Mouse (Mus musculus): ENCODE measurements at regions not wholly inside any gene's neighbourhood (a gene's known extent, or its start where the extent isn't known, plus 50 kb on each side); places are given as distances from the start of the nearest gene placed in this dataset.

DNA sequence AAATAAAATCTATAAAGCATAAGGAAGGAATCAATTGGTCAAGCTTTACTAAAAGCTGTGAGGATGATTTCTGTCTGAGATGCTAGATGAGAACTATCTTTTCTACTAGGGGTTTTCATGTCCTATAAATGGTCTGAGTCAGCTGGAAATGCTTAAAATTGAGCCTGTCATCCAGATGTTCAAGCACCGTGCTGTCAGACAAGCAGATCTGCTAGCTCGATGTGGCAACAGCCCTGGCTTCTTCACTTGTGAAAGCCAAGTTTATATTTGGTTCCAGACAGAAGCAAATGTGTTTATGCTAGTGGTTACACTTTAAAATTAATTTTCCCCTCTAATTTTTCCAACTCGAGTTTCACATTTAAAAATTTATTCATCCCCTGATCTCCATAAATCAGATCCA lies 311.7 kb downstream of the Actr3 start:
- DNase-seq: no peak

- DNase-seq: no peak
Observed at GRCm38 (mm10) chr1:125100596-125100995, 334.9 kb downstream of the Actr3 start.

DNA sequence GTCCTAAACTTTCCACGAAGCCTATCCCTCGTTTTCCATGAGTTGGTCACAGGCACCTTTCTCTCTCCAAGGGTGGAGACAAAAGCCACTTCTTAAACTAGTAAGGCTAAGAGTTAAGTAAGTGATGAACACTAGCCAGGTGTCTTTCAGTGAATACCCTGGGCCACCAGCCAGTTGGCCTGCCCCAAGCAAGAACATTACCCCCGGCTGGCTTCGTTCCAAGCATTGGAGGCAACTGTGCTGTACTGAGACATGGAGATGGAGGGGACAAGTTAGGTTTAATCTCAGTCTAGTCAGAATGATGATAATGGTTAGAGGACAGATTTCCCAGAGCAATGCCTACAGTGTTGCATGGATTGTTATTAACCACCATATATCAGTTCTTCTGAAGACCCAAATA lies 350.6 kb downstream of the Actr3 start:
- DNase-seq: peak; percentile 21

DNA sequence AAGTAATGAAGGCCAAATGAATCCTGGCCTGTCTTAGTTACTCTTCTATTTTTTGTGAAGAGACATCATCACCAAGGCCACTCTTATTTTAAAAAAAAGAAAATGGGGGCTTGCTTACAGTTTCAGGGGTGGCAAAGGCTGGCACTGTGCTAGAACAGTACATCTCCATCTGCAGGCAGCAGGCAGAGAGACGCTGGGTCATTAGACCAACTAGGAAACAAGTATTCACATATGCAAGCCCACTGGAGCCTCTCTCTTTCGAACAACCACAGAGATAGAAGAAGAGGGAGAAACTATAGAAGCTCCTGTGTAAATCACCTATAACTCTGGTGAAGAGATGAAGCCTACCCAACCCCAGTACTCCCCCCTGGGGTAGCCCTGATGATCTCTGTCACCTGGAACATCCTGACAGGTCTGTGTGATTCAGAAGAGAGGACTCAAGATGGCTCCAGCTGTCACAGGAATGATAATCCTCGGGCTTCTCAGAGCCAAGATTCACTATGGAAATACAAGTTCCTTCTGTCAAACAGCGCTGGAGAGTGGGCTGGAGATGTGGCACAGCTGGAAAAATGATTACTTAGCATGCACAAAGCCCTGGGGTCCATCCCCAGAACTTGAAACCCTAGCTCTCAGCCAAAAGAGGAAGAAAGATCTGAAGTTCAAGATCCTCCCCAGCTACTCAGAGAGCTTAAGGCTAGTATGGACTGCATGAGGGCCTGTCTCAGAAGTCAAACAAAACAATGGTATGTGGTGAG lies 395.8 kb downstream of the Actr3 start:
- no peak for DNase-seq

GRCm38 (mm10) chr1:125013301-125013700 lies 422.2 kb downstream of the Actr3 start:
- no peak for DNase-seq

DNA sequence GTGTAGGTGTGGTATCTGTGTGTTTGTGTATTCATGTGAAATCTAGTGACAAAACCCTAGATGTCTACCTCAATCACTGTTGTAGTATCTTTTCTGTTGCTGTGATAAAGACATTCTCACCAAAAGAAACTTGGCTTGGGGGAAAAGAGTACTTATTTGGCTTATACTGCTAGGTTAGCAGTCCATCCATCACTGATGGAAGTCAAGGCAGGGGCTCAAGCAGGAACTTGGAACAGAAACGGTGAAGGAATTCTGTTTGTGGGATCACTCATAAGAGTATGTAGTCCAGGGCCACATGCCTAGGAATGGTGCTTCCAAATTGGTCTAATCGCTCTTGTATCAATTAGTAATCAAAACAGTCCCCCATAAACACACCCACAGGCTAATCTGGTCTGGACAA lies 423.6 kb downstream of the Actr3 start:
- no peak for DNase-seq

- no peak for DNase-seq
Observed at GRCm38 (mm10) chr1:124997577-124997976, 437.9 kb downstream of the Actr3 start.

DNA sequence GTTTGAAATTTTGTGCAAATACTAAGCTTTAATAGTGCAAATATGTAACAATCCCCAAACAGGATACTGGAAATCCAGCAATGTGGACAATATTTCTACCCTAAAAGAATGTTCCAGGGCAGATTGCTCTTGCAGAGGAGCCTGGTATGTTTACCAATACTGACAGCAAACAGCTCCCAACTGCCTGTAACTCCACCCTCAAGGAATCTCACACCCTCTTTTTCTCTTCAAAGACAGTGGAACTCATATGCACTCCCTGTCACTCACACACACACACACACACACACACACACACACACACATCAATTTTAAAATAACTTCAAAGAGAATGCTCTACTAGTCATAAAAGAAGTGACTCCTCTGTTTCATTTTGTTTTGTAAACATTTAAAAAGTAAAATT lies 484.7 kb downstream of the Actr3 start:
- DNase-seq: no peak

GRCm38 (mm10) chr1:124904373-124904772 lies 531.2 kb downstream of the Actr3 start:
- DNase-seq: no peak

- no peak for DNase-seq
Observed at GRCm38 (mm10) chr1:124871148-124871547, 564.4 kb downstream of the Actr3 start.

DNA sequence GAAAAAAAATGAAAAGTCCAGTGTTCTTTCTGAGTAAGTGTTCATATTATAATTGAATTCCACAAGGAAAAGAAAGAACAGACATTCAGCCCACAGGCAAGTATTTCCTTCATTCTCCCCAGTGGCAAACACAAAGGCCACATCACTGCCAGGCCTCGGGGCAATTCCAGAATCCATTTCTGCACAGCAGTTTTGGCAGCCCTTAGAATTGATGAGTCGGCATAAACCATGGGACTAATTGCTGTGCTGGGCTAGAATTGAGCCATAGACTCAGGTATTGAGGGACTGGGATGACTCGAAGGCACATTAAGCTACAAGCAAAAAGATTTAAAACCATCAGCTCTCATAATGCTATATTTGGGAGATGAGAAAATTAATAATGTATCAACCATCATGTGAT lies 569.3 kb downstream of the Actr3 start:
- DNase-seq: no peak

GRCm38 (mm10) chr1:124845681-124846080 lies 589.8 kb downstream of the Actr3 start:
- DNase-seq: peak; percentile 6

GRCm38 (mm10) chr1:124825717-124826116 lies 609.8 kb downstream of the Actr3 start:
- DNase-seq: peak; percentile 18

DNA sequence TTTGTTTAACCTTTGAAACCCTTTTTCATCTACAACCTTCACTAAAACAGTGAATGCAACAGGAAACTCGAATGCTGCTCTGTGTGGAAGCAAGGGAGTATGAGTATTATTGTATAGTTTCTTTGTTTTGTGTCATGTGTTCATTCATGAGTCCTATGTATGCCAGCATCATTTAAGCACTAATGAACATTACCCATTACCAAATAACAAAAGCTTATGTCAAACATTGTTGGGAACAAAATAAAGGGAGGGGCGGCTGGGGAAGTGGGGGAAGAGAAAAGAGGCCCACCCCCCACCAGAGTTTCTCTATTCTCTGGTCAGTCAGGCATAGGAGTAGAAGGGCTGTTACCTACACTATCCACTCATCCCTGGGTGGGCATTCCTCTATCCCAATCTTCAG lies 642.5 kb downstream of the Actr3 start:
- no peak for DNase-seq

DNA sequence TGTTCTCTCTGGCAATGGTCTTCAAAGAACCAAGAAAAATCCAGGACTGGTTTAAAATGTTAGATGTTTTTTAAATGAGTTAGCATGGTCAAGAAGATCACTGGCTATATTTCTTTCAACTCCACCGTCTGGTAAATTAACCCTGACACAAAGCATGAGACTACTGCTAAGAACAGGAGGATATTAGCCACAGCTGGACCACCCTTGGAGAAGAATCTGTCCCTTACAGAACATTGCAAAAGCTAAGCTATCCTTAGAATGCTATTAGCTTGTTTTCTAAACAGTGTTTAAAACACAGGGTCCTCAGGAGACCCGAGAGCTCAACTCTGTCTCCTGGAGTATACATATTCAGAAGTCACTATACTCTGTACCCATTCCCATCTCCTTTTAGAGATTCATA lies 644.9 kb downstream of the Actr3 start:
- no peak for DNase-seq

GRCm38 (mm10) chr1:124790130-124790529 lies 645.4 kb downstream of the Actr3 start:
- no peak for DNase-seq

DNA sequence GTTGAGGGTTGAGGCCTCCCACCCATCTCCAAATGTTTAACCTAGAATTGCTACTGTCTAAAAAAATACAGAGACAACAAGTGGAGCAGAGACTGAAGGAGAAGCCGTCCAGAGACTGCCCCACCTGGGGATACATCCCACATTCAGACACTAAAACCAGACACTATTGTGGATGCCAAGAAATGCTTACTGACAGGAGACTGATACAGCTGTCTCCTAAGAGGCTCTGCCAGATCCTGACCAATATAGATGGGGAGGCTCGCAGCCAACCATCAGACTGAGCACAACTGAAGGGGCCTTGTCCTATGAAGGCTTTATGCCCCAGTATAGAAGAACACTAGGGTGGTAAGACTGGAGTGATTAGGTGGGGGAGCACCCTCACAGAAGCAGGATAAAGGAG lies 652.5 kb downstream of the Actr3 start:
- no peak for DNase-seq

GRCm38 (mm10) chr1:124777685-124778084 lies 657.8 kb downstream of the Actr3 start:
- DNase-seq: no peak

GRCm38 (mm10) chr1:124756721-124757120 lies 678.8 kb downstream of the Actr3 start:
- DNase-seq: no peak

DNA sequence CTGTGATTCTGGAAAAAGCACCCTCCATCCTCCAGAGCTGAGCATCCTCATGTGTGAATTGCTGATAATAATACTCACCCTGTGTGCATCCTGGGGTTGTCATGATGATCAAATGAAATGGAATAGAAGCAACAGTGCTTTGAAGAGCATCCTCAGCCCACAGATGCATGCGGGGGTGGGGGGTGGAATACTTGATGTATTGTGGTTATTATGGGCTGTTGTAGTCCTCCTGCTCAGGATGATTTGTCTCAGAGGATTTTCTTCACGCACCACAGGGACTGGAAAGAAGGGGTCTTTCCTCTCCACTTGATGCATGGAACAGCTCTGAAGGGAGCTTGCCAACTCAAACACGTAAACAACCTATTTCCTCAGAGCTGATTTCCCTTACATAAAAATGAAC lies 694.4 kb upstream of the Dpp10 start:
- no peak for DNase-seq

DNA sequence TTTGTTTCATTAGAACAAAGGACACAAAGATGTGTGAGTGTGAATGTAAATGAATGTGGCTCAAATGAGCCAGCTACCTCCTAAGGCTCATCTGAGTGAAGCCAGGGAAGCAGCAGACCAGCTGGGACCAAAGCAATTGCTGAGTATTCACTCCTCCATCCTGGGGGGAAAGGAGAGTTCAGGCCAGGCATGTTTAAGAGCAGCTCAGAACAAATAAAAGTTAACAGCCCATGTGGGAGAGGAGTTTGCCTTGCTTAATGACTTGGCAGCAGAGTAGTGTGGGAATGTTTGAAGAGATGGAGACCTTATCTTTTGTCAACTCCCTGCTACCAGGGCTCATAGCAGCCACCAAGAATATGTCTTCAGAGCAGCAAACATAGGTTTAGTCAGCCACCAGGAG lies 685.0 kb upstream of the Dpp10 start:
- no peak for DNase-seq

DNA sequence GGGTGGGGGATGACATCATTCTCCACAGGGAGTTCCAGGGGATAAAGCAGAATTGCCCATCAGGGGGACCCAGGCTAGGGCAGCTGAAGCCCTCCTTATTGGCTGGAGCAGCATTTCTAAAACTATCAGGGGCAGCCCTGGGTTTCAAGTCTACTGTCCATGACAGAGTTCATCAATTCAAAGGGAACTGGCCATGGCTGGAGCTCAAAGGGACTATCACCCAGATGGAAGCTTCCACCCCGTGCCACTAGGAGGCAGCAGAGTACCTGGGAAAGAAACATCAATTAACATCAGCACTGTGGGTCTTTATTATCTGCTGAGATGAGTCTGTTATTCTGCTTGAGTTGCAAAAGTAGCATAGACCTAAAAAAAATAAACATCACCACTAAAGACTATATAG lies 672.7 kb upstream of the Dpp10 start:
- DNase-seq: peak; percentile 74

DNA sequence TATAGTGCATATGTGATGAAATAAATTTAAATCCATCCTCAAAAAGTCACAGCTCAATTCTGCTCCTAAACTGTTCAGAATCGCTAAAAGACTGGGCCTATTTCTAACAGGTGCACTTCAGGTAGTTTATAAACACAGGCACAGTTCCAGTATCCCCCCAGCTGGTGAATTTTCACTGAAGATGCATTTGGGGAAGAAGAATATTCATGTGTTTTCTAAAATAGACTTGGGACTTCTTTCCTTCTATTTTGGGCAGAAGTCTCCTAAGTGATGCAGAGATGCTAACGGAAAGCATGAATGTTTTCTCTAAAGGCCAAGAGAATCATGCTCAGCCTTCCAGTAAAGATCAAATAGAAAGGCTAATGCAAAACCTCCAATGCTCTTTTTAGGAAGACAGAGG lies 660.9 kb upstream of the Dpp10 start:
- DNase-seq: no peak

DNA sequence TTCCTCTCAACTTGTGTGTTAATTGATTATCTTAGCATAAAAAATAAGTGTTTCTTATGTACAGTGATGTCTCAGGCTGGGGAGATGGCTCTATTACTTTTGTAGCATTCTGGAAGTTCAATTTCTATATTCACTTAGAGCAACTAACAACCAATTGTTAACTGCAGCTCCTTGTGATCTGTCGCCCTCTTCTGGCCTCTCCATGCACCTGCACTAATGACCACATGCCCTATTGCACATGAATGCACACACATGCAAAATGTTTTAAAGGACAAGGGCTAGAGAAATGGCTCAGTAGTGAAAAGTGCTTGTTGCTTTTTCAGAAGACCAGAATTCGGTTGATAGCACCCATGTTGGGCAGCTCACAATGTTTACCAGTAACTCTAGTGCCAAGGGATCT lies 629.1 kb upstream of the Dpp10 start:
- DNase-seq: no peak

GRCm38 (mm10) chr1:124652872-124653271 lies 607.5 kb upstream of the Dpp10 start:
- no peak for DNase-seq

Data from right cerebral cortex, postnatal 4 days (tissue).